Mouse (Mus musculus) thymus, adult 2 months (tissue): ENCODE measurements around the gene Lbhd2. TPM values are rescaled to one million over a fixed set of nuclear protein-coding genes. Genes with fewer than 3 reads are reported as not detected.

Source experiments
- DNase-seq: peaks from one replicate; pipeline ENCODE4 v3.0.0; 2021
- H3K27ac ChIP-seq: fragments of 200-500 bp; 2 replicates; pipeline ENCODE4 v1.5.1; 2012; ENCODE audit warnings: low read length, control low read depth; ENCODE audit not compliant: control insufficient read depth, insufficient read depth
- H3K27me3 ChIP-seq: fragments of 200-500 bp; 2 replicates; pipeline ENCODE4 v1.6.1; 2012; ENCODE audit warnings: mild to moderate bottlenecking, low read length, moderate library complexity, mixed read lengths; ENCODE audit not compliant: control insufficient read depth, insufficient read depth
- H3K36me3 ChIP-seq: fragments of 200-500 bp; 2 replicates; pipeline ENCODE4 v1.6.1; 2012; ENCODE audit warnings: mild to moderate bottlenecking, low read length, moderate library complexity; ENCODE audit not compliant: control insufficient read depth, insufficient read depth
- H3K4me1 ChIP-seq: fragments of 200-500 bp; replicated peaks from 2 replicates; pipeline ENCODE4 v1.6.1; 2012; ENCODE audit warnings: low read length; ENCODE audit not compliant: control insufficient read depth, insufficient read depth
- H3K4me3 ChIP-seq: fragments of 200-500 bp; 2 replicates; pipeline ENCODE4 v1.5.1; 2012; ENCODE audit warnings: mild to moderate bottlenecking, low read length, control low read depth, moderate library complexity; ENCODE audit not compliant: control insufficient read depth, insufficient read depth
- CTCF ChIP-seq: fragments of 200-500 bp; IDR thresholded peaks from 2 replicates; pipeline ENCODE4 v1.5.1; 2012; ENCODE audit warnings: mild to moderate bottlenecking, control low read depth, low read length, moderate library complexity, borderline replicate concordance; ENCODE audit not compliant: control insufficient read depth, poor library complexity, insufficient read depth; ENCODE audit errors: extremely low read depth
- POLR2A ChIP-seq: fragments of 200-500 bp; IDR thresholded peaks from 2 replicates; pipeline ENCODE4 v1.6.1; 2012; ENCODE audit warnings: mild to moderate bottlenecking, low read length, control low read depth, moderate library complexity; ENCODE audit not compliant: control insufficient read depth, poor library complexity, insufficient read depth; ENCODE audit errors: extremely low read depth
- WGBS: fragments of 180-500 bp; shearing (Covaris S2); methylation state at CpG from one replicate; pipeline ENCODE4 v1.1.7; 2018; 5-methylcytosine and 5-hydroxymethylcytosine counted together
- polyA plus RNA-seq: library from polyadenylated mRNA; depleted of rRNA; stranded (reverse); fragments of >200 nt; gene quantifications from 2 replicates; pipeline ENCODE4 v1.2.3, GENCODE M21; 2012

Lbhd2 gene
- polyA plus RNA-seq, 1 experiment, result 1.9 TPM

GRCm38 (mm10) chr12:111425258-111425657 lies 18.6 kb downstream of the Lbhd2 start:
- no peaks in the 10 kb centered on the region for H3K4me1 ChIP-seq
- H3K4me3 ChIP-seq, result no peak overlapping the region
- WGBS, result 8% methylated on average over 15 of the region's 15 CpGs
- peaks cover 11% of the 10 kb centered on the region for H3K27me3 ChIP-seq
- H3K36me3 ChIP-seq, result no peaks in the 10 kb centered on the region
- DNase-seq, result peak; percentile 61
- no peak for TF ChIP-seq CTCF
- H3K27ac ChIP-seq, result no peak overlapping the region

- 20% methylated on average over 29 of the region's 29 CpGs for WGBS
- TF ChIP-seq CTCF, result peak; percentile 94
- no peak for TF ChIP-seq POLR2A
- Histone ChIP-seq H3K4me3 (no peak overlapping the region), H3K36me3 (no peaks in the 10 kb centered on the region), H3K27ac (no peak overlapping the region), H3K27me3 (peaks cover 12% of the 10 kb centered on the region), H3K4me1 (no peaks in the 10 kb centered on the region)
- DNase-seq, result peak; percentile 83
Measured at GRCm38 (mm10) chr12:111425789-111426460, 19.3 kb downstream of the Lbhd2 start.

- Histone ChIP-seq H3K27me3 (peaks cover 12% of the 10 kb centered on the region), H3K4me1 (no peaks in the 10 kb centered on the region), H3K27ac (no peak overlapping the region), H3K4me3 (no peak overlapping the region), H3K36me3 (no peaks in the 10 kb centered on the region)
- TF ChIP-seq CTCF, result no peak
- no peak for TF ChIP-seq POLR2A
- WGBS, result 87% methylated on average over 12 of the region's 12 CpGs
- no peak for DNase-seq
Measured at GRCm38 (mm10) chr12:111427438-111428113, 21.0 kb downstream of the Lbhd2 start.

DNA sequence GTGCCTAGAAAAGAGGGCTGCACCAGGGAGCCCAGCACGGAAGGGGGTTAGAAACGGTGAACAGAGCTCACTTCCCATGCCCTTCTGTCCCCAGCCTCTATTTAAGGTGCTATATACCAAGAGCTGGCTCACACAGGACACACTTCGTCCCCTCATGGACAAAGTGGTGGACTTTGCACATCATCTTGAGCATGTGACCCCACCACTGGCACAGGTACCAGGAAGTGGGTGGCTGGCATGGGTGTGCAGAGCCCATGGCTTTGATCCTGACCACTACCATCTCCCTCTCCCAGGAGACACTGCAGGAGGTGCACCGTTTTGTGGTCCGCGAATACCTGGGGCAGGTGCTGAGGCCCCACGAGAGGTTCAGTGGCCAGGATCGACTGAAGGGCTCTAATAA lies 21.8 kb downstream of the Lbhd2 start:
- no peaks in the 10 kb centered on the region for H3K4me1 ChIP-seq
- TF ChIP-seq POLR2A, result no peak
- no peak for TF ChIP-seq CTCF
- peaks cover 12% of the 10 kb centered on the region for H3K27me3 ChIP-seq
- DNase-seq, result no peak
- 76% methylated on average over 8 of the region's 8 CpGs for WGBS
- no peaks in the 10 kb centered on the region for H3K36me3 ChIP-seq
- H3K4me3 ChIP-seq, result no peak overlapping the region
- H3K27ac ChIP-seq, result no peak overlapping the region

GRCm38 (mm10) chr12:111428961-111429911 lies 22.6 kb downstream of the Lbhd2 start:
- no peaks in the 10 kb centered on the region for H3K36me3 ChIP-seq
- TF ChIP-seq CTCF (no peak), POLR2A (no peak)
- peak overlapping the region; percentile 26 for H3K4me3 ChIP-seq
- no peaks in the 10 kb centered on the region for H3K4me1 ChIP-seq
- no peak for DNase-seq
- H3K27ac ChIP-seq, result no peak overlapping the region
- peaks cover 12% of the 10 kb centered on the region for H3K27me3 ChIP-seq
- WGBS, result 6% methylated on average over 40 of the region's 40 CpGs

- no peak overlapping the region for H3K27ac ChIP-seq
- no peak for DNase-seq
- no peak overlapping the region for H3K4me3 ChIP-seq
- H3K27me3 ChIP-seq, result peaks cover 12% of the 10 kb centered on the region
- TF ChIP-seq POLR2A (no peak), CTCF (no peak)
- no peaks in the 10 kb centered on the region for H3K36me3 ChIP-seq
- H3K4me1 ChIP-seq, result no peaks in the 10 kb centered on the region
- 26% methylated on average over 27 of the region's 27 CpGs for WGBS
Measured at GRCm38 (mm10) chr12:111430049-111430867, 23.6 kb downstream of the Lbhd2 start.
